Mouse (Mus musculus): Measurements from ENCODE around the gene Fam76b. TPM values are rescaled to one million over a fixed set of nuclear protein-coding genes. Genes with fewer than 3 reads are reported as not detected.

The Fam76b gene
- polyA plus RNA-seq (2014; fragmentation: Illumina TruSeq; extraction: RNeasy Lipid Tissue Mini Kit (QIAGEN cat#74804)) = 85.8 TPM

DNA sequence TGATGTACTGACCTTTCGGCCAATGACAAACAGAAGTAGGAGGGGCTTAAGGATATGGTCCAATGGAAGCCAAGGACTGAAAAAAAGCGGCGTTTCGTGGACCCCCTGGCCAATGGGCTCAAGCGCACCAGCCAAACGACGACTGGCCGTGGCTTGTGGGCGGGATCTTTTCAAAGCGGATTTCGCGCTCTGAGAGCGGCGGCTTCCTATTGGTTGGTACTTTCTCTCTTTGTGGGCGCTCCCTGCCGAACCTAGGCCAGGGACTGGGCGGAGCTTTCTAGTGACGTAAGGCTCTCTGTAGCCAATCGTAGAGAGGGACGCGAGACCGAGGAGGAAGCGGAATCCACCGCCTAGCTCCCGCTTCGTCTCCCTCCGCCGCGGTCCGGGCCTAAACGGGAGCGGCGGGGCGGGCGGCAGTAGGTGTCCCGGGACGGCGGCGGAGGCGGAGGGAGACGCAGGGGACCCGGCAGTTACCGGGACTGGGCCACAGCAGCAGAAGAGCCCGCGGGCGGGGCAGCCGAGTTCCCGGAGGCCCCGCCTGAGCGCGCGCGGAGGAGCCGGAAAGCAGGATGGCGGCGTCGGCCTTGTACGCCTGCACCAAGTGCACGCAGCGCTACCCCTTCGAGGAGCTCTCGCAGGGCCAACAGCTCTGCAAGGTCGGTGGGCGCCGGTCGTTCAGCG is at the start of gene Fam76b:
Fam76b (plus strand) TSS at position 311 of the 681 bp plus-strand sequence.

DNA sequence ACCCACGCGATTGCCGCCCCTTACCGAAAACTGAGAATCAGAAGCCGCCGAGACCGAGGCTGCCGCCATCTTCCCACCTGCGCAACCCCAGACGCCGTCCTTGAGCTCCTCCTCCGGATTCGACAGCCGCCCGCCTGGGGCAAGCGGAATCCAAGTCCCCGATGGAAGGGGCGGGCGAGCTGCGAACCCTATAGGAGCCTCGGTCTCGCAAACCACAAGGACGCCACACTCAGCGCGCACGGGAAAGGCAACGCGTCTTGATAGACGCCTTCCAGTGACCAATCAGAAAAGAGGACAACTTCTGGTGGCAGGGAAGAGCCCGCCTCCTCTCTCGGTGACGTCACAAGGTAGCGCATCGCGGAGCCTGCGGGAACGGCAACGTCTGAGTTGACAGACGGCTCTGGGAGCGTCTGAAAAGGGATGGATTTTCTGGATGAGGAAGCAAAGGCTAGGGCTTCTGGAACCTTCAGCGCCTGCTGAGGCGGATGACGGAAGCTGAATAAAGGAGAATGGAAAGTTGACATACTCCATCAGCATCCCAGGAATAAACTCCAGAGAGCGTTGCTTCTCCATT is 597 bp upstream of the Fam76b start, which contains the start of gene Cep57:
Cep57 (minus strand) TSS at position 276 of the 574 bp plus-strand sequence.

Other genes starting within 250 kb of the Fam76b start
- 122 TPM for gene Mtmr2, start 79.3 kb upstream of the Fam76b start, polyA plus RNA-seq (2014; fragmentation: Illumina TruSeq; extraction: RNeasy Lipid Tissue Mini Kit (QIAGEN cat#74804))
- 85.0 TPM for gene Cep57, start 609 bp upstream of the Fam76b start, polyA plus RNA-seq (2014; fragmentation: Illumina TruSeq; extraction: RNeasy Lipid Tissue Mini Kit (QIAGEN cat#74804))